Comparison of ENCODE assay signal across 8 mouse cellular contexts in genomic region chr2:4864008-4864816, GRCm38 (mm10). TPM values are rescaled to one million over a fixed set of nuclear protein-coding genes. Genes with fewer than 3 reads are reported as not detected.
A peak's percentile ranks its signal among the peaks of the same experiment; 100 is the strongest.
DNase-seq lines count a peak whose midpoint lies in the region; ATAC-seq and TF ChIP-seq lines count a peak whose summit lies in the region.

No protein-coding gene starts in this region.

- H3K9me3 ChIP-seq in heart, embryonic 12.5 days (replicated peaks): no peaks in the 10 kb centered on the region
- no peaks in the 10 kb centered on the region for H3K9me3 ChIP-seq in intestine, postnatal 0 days (ENCODE audit: control insufficient read depth)
- H3K9me3 ChIP-seq in limb, embryonic 13.5 days: no peaks in the 10 kb centered on the region
- H3K9me3 ChIP-seq in midbrain, postnatal 0 days (ENCODE audit: low read length): no peaks in the 10 kb centered on the region

- no peak overlapping the region for H3K9ac ChIP-seq in heart, embryonic 12.5 days
- H3K9ac ChIP-seq in intestine, postnatal 0 days (ENCODE audit: low read depth, low read length): no peak overlapping the region
- H3K9ac ChIP-seq in limb, embryonic 13.5 days: no peak overlapping the region
- H3K9ac ChIP-seq in midbrain, postnatal 0 days (replicated peaks; ENCODE audit: low read length, poor library complexity, severe bottlenecking): no peak overlapping the region

- 47% methylated on average over 7 of the region's 7 CpGs for WGBS in heart, embryonic 12.5 days
- 36% methylated on average over 7 of the region's 7 CpGs for WGBS in intestine, postnatal 0 days
- WGBS in limb, embryonic 13.5 days: 46% methylated on average over 7 of the region's 7 CpGs
- WGBS in midbrain, postnatal 0 days: 41% methylated on average over 7 of the region's 7 CpGs

- no peak overlapping the region for H3K4me2 ChIP-seq in heart, embryonic 12.5 days
- no peak overlapping the region for H3K4me2 ChIP-seq in intestine, postnatal 0 days (replicated peaks; ENCODE audit: low read depth)
- H3K4me2 ChIP-seq in limb, embryonic 13.5 days (replicated peaks): no peak overlapping the region
- no peak overlapping the region for H3K4me2 ChIP-seq in midbrain, postnatal 0 days (ENCODE audit: low read depth, low read length, poor library complexity, severe bottlenecking)

- no peak overlapping the region for H3K4me3 ChIP-seq in heart, embryonic 12.5 days
- H3K4me3 ChIP-seq in intestine, postnatal 0 days (ENCODE audit: low read depth, low read length): no peak overlapping the region
- H3K4me3 ChIP-seq in limb, embryonic 13.5 days: no peak overlapping the region
- H3K4me3 ChIP-seq in midbrain, postnatal 0 days (ENCODE audit: low read depth, low read length): no peak overlapping the region

- peak; percentile 96 for TF ChIP-seq CTCF in intestine, postnatal 0 days (IDR thresholded peaks at IDR 0.05; ENCODE audit: low read depth)
- TF ChIP-seq CTCF in midbrain, postnatal 0 days (IDR thresholded peaks at IDR 0.05): peak; percentile 99

- no peaks in the 10 kb centered on the region for H3K36me3 ChIP-seq in heart, embryonic 12.5 days
- no peaks in the 10 kb centered on the region for H3K36me3 ChIP-seq in intestine, postnatal 0 days (ENCODE audit: control insufficient read depth, insufficient read depth)
- H3K36me3 ChIP-seq in limb, embryonic 13.5 days: no peaks in the 10 kb centered on the region
- no peaks in the 10 kb centered on the region for H3K36me3 ChIP-seq in midbrain, postnatal 0 days (ENCODE audit: insufficient read depth, low read length)

- no peak for ATAC-seq in heart, embryonic 12.5 days (ENCODE audit: insufficient number of reproducible peaks, low FRiP score)
- peak; percentile 55; the same call in 1 of the 2 replicates for ATAC-seq in intestine, postnatal 0 days
- ATAC-seq in limb, embryonic 13.5 days (ENCODE audit: low FRiP score, low read depth): peak; percentile 81
- peak; percentile 85; the same call in 1 of the 2 replicates for ATAC-seq in midbrain, postnatal 0 days (ENCODE audit: low FRiP score)

- H3K4me1 ChIP-seq in heart, embryonic 12.5 days (replicated peaks): 0 out of 2 replicates have a peak, but pooled peaks cover 3% of the 10 kb centered on the region
- no peaks in the 10 kb centered on the region for H3K4me1 ChIP-seq in intestine, postnatal 0 days (replicated peaks; ENCODE audit: control insufficient read depth, insufficient read depth, low read length)
- no peaks in the 10 kb centered on the region for H3K4me1 ChIP-seq in limb, embryonic 13.5 days
- no peaks in the 10 kb centered on the region for H3K4me1 ChIP-seq in midbrain, postnatal 0 days (ENCODE audit: insufficient read depth, low read length)

- H3K27ac ChIP-seq in heart, embryonic 12.5 days (ENCODE audit: poor library complexity, severe bottlenecking): no peak overlapping the region
- no peak overlapping the region for H3K27ac ChIP-seq in intestine, postnatal 0 days (ENCODE audit: low read depth, low read length)
- H3K27ac ChIP-seq in limb, embryonic 13.5 days: no peak overlapping the region
- H3K27ac ChIP-seq in midbrain, postnatal 0 days (ENCODE audit: low read depth, low read length): no peak overlapping the region

- peak; percentile 49 to 92 for DNase-seq in heart, adult 18-20 months
- peak; percentile 80 to 87 for DNase-seq in cerebellum, postnatal 25 days
- peak; percentile 81 to 88 for DNase-seq in frontal cortex, postnatal 25 days (ENCODE audit: low spot score in 2 of 2)
- DNase-seq in midbrain, postnatal 0 days (ENCODE audit: low spot score): peak; percentile 82
- peak; percentile 75 to 84 for DNase-seq in spleen, postnatal 10 days (ENCODE audit: low spot score in 2 of 2)

- no peaks in the 10 kb centered on the region for H3K27me3 ChIP-seq in heart, embryonic 12.5 days (replicated peaks)
- no peaks in the 10 kb centered on the region for H3K27me3 ChIP-seq in intestine, postnatal 0 days (replicated peaks; ENCODE audit: control insufficient read depth, insufficient read depth, low read length)
- H3K27me3 ChIP-seq in limb, embryonic 13.5 days: no peaks in the 10 kb centered on the region
- no peaks in the 10 kb centered on the region for H3K27me3 ChIP-seq in midbrain, postnatal 0 days (ENCODE audit: insufficient read depth, low read length)

RNA-seq across cellular contexts. Expression of gene Sephs1, which starts 17.2 kb away (rescaled TPM):
- total RNA-seq in heart, adult 18-20 months (2021): 10 to 100 TPM; 12.0 to 13.0 TPM
- polyA plus RNA-seq in heart, embryonic 12.5 days (2016; fragmentation: Nextera tagmentation; extraction: Ambion mirVana): 58.4 and 61.0 TPM in 2 replicates
- polyA plus RNA-seq in intestine, postnatal 0 days (2015; fragmentation: Nextera tagmentation; extraction: Ambion mirVana): 23.9 and 24.1 TPM in 2 replicates
- 93.1 and 93.4 TPM in 2 replicates for polyA plus RNA-seq in limb, embryonic 13.5 days (2015; fragmentation: Nextera tagmentation; extraction: Ambion mirVana)
- total RNA-seq in midbrain, postnatal 0 days (2014; rRNA removed): 69.7 and 76.9 TPM in 2 replicates
- 37.0 and 37.3 TPM in 2 replicates for polyA plus RNA-seq in midbrain, postnatal 0 days (2015; fragmentation: Nextera tagmentation; extraction: Ambion mirVana)

RNA-seq across cellular contexts. Expression of gene Phyh, which starts 54.6 kb away (rescaled TPM):
- 100 to 1,000 TPM; 810 to 890 TPM for total RNA-seq in heart, adult 18-20 months (2021)
- 132 and 140 TPM in 2 replicates for polyA plus RNA-seq in heart, embryonic 12.5 days (2016; fragmentation: Nextera tagmentation; extraction: Ambion mirVana)
- polyA plus RNA-seq in intestine, postnatal 0 days (2015; fragmentation: Nextera tagmentation; extraction: Ambion mirVana): 210 and 230 TPM in 2 replicates
- polyA plus RNA-seq in limb, embryonic 13.5 days (2015; fragmentation: Nextera tagmentation; extraction: Ambion mirVana): 55.0 and 56.7 TPM in 2 replicates
- 64.9 and 81.5 TPM in 2 replicates for total RNA-seq in midbrain, postnatal 0 days (2014; rRNA removed)
- 108 and 116 TPM in 2 replicates for polyA plus RNA-seq in midbrain, postnatal 0 days (2015; fragmentation: Nextera tagmentation; extraction: Ambion mirVana)
